Mouse (Mus musculus): ENCODE measurements around the gene Fbxo6. TPM values are rescaled to one million over a fixed set of nuclear protein-coding genes. Genes with fewer than 3 reads are reported as not detected.

Gene Fbxo6
- polyA plus RNA-seq, 1 experiment, result 54.4 TPM

- no peak overlapping the region for H3K4me3 ChIP-seq (ENCODE audit: insufficient read depth, poor library complexity, severe bottlenecking)
- no peak for TF ChIP-seq MYOD1 (IDR thresholded peaks at IDR 0.05; ENCODE audit: control insufficient read depth, insufficient read length, low read depth)
- TF ChIP-seq FOSL1 (IDR thresholded peaks at IDR 0.05; ENCODE audit: insufficient read depth, low read length, poor library complexity, severe bottlenecking), result no peak
- no peak for TF ChIP-seq USF1 (IDR thresholded peaks at IDR 0.05; ENCODE audit: low read depth)
- TF ChIP-seq CEBPB (IDR thresholded peaks at IDR 0.05; ENCODE audit: low read depth), result no peak
- TF ChIP-seq MAX (IDR thresholded peaks at IDR 0.05), result no peak
- no peak for TF ChIP-seq MYOG (IDR thresholded peaks at IDR 0.05; ENCODE audit: control insufficient read depth, extremely low read depth, insufficient read length)
- TF ChIP-seq CTCF (IDR thresholded peaks at IDR 0.05; ENCODE audit: control insufficient read depth, insufficient read depth, insufficient read length), result no peak
- H3ac ChIP-seq (ENCODE audit: control insufficient read depth, insufficient read length, low read depth), result no peak overlapping the region
- H3K79me2 ChIP-seq (ENCODE audit: control insufficient read depth, insufficient read depth), result no peaks in the 10 kb centered on the region
- H3K79me3 ChIP-seq (ENCODE audit: low read depth), result no peaks in the 10 kb centered on the region
- no peaks in the 10 kb centered on the region for H3K36me3 ChIP-seq (ENCODE audit: control insufficient read depth, insufficient read depth)
- H3K27me3 ChIP-seq (ENCODE audit: control insufficient read depth, insufficient read depth, insufficient read length), result no peaks in the 10 kb centered on the region
These were observed 2.1 kb upstream of the Fbxo6 start for GRCm38 (mm10) chr4:148154006-148154405.

- H3K27me3 ChIP-seq (ENCODE audit: control insufficient read depth, insufficient read depth, insufficient read length), result no peaks in the 10 kb centered on the region
These were observed 607 bp upstream of the Fbxo6 start for GRCm38 (mm10) chr4:148152547-148152946.

GRCm38 (mm10) chr4:148150953-148151266 is 1.0 kb downstream of the Fbxo6 start:
- TF ChIP-seq FOSL1 (IDR thresholded peaks at IDR 0.05; ENCODE audit: insufficient read depth, low read length, poor library complexity, severe bottlenecking) (no peak), CEBPB (IDR thresholded peaks at IDR 0.05; ENCODE audit: low read depth) (no peak), MYOD1 (IDR thresholded peaks at IDR 0.05; ENCODE audit: control insufficient read depth, insufficient read length, low read depth) (no peak), MAX (IDR thresholded peaks at IDR 0.05) (no peak), USF1 (IDR thresholded peaks at IDR 0.05; ENCODE audit: low read depth) (no peak), CTCF (IDR thresholded peaks at IDR 0.05; ENCODE audit: control insufficient read depth, insufficient read depth, insufficient read length) (no peak), MYOG (IDR thresholded peaks at IDR 0.05; ENCODE audit: control insufficient read depth, extremely low read depth, insufficient read length) (no peak)
- Histone ChIP-seq H3K4me3 (ENCODE audit: insufficient read depth, poor library complexity, severe bottlenecking) (peak overlapping the region; percentile 45), H3K79me3 (ENCODE audit: low read depth) (no peaks in the 10 kb centered on the region), H3ac (ENCODE audit: control insufficient read depth, insufficient read length, low read depth) (no peak overlapping the region), H3K79me2 (ENCODE audit: control insufficient read depth, insufficient read depth) (no peaks in the 10 kb centered on the region), H3K27me3 (ENCODE audit: control insufficient read depth, insufficient read depth, insufficient read length) (no peaks in the 10 kb centered on the region), H3K36me3 (ENCODE audit: control insufficient read depth, insufficient read depth) (peaks cover 5% of the 10 kb centered on the region)

More at GRCm38 (mm10) chr4:148152547-148152946, 607 bp upstream of the Fbxo6 start:
- Histone ChIP-seq H3ac (ENCODE audit: control insufficient read depth, insufficient read length, low read depth) (no peak overlapping the region), H3K79me2 (ENCODE audit: control insufficient read depth, insufficient read depth) (no peaks in the 10 kb centered on the region), H3K79me3 (ENCODE audit: low read depth) (no peaks in the 10 kb centered on the region), H3K4me3 (ENCODE audit: insufficient read depth, poor library complexity, severe bottlenecking) (no peak overlapping the region), H3K36me3 (ENCODE audit: control insufficient read depth, insufficient read depth) (no peaks in the 10 kb centered on the region)
- TF ChIP-seq MYOG (IDR thresholded peaks at IDR 0.05; ENCODE audit: control insufficient read depth, extremely low read depth, insufficient read length) (no peak), CTCF (IDR thresholded peaks at IDR 0.05; ENCODE audit: control insufficient read depth, insufficient read depth, insufficient read length) (no peak), FOSL1 (IDR thresholded peaks at IDR 0.05; ENCODE audit: insufficient read depth, low read length, poor library complexity, severe bottlenecking) (no peak), MAX (IDR thresholded peaks at IDR 0.05) (no peak), CEBPB (IDR thresholded peaks at IDR 0.05; ENCODE audit: low read depth) (no peak), MYOD1 (IDR thresholded peaks at IDR 0.05; ENCODE audit: control insufficient read depth, insufficient read length, low read depth) (no peak), USF1 (IDR thresholded peaks at IDR 0.05; ENCODE audit: low read depth) (no peak)

- Histone ChIP-seq H3ac (ENCODE audit: control insufficient read depth, insufficient read length, low read depth) (no peak overlapping the region), H3K27me3 (ENCODE audit: control insufficient read depth, insufficient read depth, insufficient read length) (no peaks in the 10 kb centered on the region), H3K4me3 (ENCODE audit: insufficient read depth, poor library complexity, severe bottlenecking) (no peak overlapping the region), H3K36me3 (ENCODE audit: control insufficient read depth, insufficient read depth) (peaks cover 12% of the 10 kb centered on the region), H3K79me3 (ENCODE audit: low read depth) (no peaks in the 10 kb centered on the region), H3K79me2 (ENCODE audit: control insufficient read depth, insufficient read depth) (no peaks in the 10 kb centered on the region)
- TF ChIP-seq USF1 (IDR thresholded peaks at IDR 0.05; ENCODE audit: low read depth) (no peak), MYOG (IDR thresholded peaks at IDR 0.05; ENCODE audit: control insufficient read depth, extremely low read depth, insufficient read length) (no peak), MAX (IDR thresholded peaks at IDR 0.05) (no peak), CEBPB (IDR thresholded peaks at IDR 0.05; ENCODE audit: low read depth) (no peak), CTCF (IDR thresholded peaks at IDR 0.05; ENCODE audit: control insufficient read depth, insufficient read depth, insufficient read length) (no peak), FOSL1 (IDR thresholded peaks at IDR 0.05; ENCODE audit: insufficient read depth, low read length, poor library complexity, severe bottlenecking) (no peak), MYOD1 (IDR thresholded peaks at IDR 0.05; ENCODE audit: control insufficient read depth, insufficient read length, low read depth) (no peak)
These were observed 1.7 kb downstream of the Fbxo6 start for GRCm38 (mm10) chr4:148150242-148150641.

- Histone ChIP-seq H3ac (ENCODE audit: control insufficient read depth, insufficient read length, low read depth) (no peak overlapping the region), H3K4me3 (ENCODE audit: insufficient read depth, poor library complexity, severe bottlenecking) (no peak overlapping the region), H3K79me3 (ENCODE audit: low read depth) (no peaks in the 10 kb centered on the region), H3K36me3 (ENCODE audit: control insufficient read depth, insufficient read depth) (peaks cover 12% of the 10 kb centered on the region), H3K79me2 (ENCODE audit: control insufficient read depth, insufficient read depth) (no peaks in the 10 kb centered on the region), H3K27me3 (ENCODE audit: control insufficient read depth, insufficient read depth, insufficient read length) (no peaks in the 10 kb centered on the region)
- TF ChIP-seq MAX (IDR thresholded peaks at IDR 0.05) (no peak), FOSL1 (IDR thresholded peaks at IDR 0.05; ENCODE audit: insufficient read depth, low read length, poor library complexity, severe bottlenecking) (no peak), MYOD1 (IDR thresholded peaks at IDR 0.05; ENCODE audit: control insufficient read depth, insufficient read length, low read depth) (no peak), CTCF (IDR thresholded peaks at IDR 0.05; ENCODE audit: control insufficient read depth, insufficient read depth, insufficient read length) (no peak), MYOG (IDR thresholded peaks at IDR 0.05; ENCODE audit: control insufficient read depth, extremely low read depth, insufficient read length) (no peak), CEBPB (IDR thresholded peaks at IDR 0.05; ENCODE audit: low read depth) (no peak), USF1 (IDR thresholded peaks at IDR 0.05; ENCODE audit: low read depth) (no peak)
These were observed 2.4 kb downstream of the Fbxo6 start for GRCm38 (mm10) chr4:148149540-148149939.

GRCm38 (mm10) chr4:148147714-148148113 is 4.2 kb downstream of the Fbxo6 start:
- TF ChIP-seq MAX (IDR thresholded peaks at IDR 0.05) (no peak), MYOG (IDR thresholded peaks at IDR 0.05; ENCODE audit: control insufficient read depth, extremely low read depth, insufficient read length) (no peak), MYOD1 (IDR thresholded peaks at IDR 0.05; ENCODE audit: control insufficient read depth, insufficient read length, low read depth) (no peak), CTCF (IDR thresholded peaks at IDR 0.05; ENCODE audit: control insufficient read depth, insufficient read depth, insufficient read length) (no peak), FOSL1 (IDR thresholded peaks at IDR 0.05; ENCODE audit: insufficient read depth, low read length, poor library complexity, severe bottlenecking) (no peak), CEBPB (IDR thresholded peaks at IDR 0.05; ENCODE audit: low read depth) (no peak), USF1 (IDR thresholded peaks at IDR 0.05; ENCODE audit: low read depth) (no peak)
- no peak overlapping the region for H3ac ChIP-seq (ENCODE audit: control insufficient read depth, insufficient read length, low read depth)
- no peaks in the 10 kb centered on the region for H3K79me2 ChIP-seq (ENCODE audit: control insufficient read depth, insufficient read depth)
- peaks cover 12% of the 10 kb centered on the region for H3K36me3 ChIP-seq (ENCODE audit: control insufficient read depth, insufficient read depth)
- no peaks in the 10 kb centered on the region for H3K79me3 ChIP-seq (ENCODE audit: low read depth)
- H3K27me3 ChIP-seq (ENCODE audit: control insufficient read depth, insufficient read depth, insufficient read length), result no peaks in the 10 kb centered on the region
- H3K4me3 ChIP-seq (ENCODE audit: insufficient read depth, poor library complexity, severe bottlenecking), result no peak overlapping the region
